Mouse (Mus musculus) brain, embryonic 18.5 days (tissue): ENCODE results near the gene Scube1.

Experiments used
- DNase-seq: peaks from one replicate; pipeline ENCODE4 v3.0.0-alpha.2; 2012; ENCODE audit warnings: low read depth, low spot score

The Scube1 gene

DNA sequence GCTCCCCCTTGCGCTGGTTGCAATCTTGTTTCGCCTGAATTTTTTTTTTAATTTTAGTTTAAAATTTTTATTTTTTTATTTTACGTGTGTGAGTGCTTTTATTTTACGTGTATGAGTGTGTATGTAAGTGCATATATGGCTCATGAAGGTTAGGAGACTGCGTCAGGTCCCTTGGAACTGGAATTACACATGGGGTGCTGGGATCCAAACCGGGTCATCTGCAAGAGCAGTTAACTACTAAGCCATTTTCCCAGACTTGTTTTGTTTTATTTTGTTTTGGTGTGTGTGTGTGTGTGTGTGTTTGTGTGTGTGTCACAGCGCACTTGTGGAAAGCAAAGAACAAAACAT lies 129.5 kb downstream of the Scube1 start:
- no peak for DNase-seq

DNA sequence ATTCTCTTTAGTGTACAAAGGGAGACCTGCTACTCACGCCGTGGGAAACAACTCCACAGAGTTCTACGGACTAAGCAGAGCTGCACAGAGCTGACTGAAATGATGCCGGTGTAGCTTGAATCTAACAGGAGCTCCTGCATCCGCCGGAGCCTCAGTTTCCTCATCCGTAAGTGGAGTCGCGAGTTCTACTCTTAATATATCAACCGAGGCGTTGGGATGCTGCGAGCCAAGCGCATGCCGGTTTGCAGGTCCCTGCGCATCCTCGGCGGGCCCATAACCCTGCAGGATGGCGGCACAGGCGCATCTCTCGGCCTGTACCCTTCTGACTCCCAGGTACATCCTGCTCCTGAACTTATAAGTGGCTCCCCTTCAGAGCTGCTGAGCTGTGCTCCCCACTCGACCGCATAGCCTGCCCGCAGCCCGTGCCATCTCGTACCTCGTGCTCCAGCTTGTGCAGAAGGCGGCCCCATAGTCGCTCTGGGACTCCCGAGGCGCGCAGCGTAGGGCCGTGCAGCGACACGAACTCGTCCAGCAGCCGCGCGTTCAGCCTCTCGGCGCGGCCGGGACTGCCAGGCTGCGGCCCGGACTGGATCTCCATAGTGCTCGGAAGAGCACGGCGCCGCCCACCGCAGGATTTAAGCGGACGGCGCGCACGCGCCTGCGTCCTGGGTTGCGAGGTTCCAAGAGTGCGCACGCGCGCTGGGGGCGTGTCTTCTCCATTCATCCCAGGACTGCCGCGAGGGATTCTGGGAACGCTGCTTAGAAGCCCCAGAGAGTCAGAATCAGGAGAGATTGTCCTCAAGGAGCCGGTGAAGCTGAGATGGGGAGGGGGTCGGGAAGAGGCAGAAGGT lies 130.1 kb downstream of the Scube1 start, which contains the start of gene Ttll12:
TSS of gene Ttll12 (minus strand) at position 645 of the 851 bp plus-strand sequence.
- DNase-seq = peak; percentile 95

DNA sequence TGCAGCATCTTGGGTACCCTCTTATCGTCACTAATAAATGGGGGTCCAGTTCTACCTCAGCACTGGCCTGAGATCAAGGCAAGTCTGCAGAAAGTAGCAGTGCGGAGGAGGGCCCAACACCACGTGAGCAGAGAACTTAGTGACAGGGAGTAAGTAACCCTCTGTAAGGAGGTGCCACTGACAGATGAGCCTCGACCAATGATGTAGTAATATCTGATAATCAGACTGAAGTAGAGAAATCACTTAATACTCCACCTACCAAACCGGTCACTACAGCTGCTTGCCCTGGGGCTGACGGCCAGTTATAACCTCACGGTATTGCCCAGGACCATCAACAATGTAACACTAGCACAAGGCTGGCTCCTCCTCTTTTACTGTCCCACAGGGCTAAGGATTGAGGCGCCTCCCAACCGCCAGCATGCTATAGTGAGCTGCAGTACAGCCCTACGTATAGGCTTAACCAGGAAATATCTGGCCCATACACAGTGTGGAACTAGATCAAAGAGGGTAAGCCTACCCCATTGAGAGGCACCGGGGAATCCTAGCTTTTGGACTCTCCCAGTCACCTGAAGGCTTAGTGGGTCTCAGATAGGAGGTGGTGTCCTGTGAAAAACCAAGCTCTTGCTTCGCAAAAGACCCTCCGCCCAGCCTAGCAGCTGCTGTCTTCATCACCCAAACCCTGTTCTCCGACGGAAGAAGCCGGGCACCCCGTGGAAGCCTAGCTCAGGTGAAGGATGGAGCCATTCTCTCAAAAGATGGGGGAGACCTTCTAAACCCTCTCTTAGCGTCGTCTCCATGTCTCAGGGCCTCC lies 130.9 kb downstream of the Scube1 start:
- no peak for DNase-seq

DNA sequence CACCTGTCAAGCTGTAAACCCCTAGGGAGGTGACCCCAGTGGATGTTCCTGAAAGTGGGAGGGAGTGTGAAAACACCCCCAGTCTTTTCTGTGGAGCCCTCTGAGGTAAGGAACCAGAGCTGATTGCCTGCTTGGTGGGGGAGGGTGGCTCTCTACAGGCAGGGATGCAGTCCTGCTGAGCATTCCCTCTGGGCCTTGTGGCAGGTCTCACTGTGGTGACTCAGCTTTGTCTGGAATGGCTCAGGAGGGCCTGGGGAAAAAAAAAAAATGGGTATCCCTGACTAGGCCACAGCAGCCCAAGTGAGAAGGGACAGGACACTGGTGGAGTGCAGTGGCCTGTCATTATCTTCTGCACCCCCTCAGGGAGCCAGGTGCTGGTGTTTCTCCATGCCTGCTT lies 131.6 kb downstream of the Scube1 start:
- no peak for DNase-seq

DNA sequence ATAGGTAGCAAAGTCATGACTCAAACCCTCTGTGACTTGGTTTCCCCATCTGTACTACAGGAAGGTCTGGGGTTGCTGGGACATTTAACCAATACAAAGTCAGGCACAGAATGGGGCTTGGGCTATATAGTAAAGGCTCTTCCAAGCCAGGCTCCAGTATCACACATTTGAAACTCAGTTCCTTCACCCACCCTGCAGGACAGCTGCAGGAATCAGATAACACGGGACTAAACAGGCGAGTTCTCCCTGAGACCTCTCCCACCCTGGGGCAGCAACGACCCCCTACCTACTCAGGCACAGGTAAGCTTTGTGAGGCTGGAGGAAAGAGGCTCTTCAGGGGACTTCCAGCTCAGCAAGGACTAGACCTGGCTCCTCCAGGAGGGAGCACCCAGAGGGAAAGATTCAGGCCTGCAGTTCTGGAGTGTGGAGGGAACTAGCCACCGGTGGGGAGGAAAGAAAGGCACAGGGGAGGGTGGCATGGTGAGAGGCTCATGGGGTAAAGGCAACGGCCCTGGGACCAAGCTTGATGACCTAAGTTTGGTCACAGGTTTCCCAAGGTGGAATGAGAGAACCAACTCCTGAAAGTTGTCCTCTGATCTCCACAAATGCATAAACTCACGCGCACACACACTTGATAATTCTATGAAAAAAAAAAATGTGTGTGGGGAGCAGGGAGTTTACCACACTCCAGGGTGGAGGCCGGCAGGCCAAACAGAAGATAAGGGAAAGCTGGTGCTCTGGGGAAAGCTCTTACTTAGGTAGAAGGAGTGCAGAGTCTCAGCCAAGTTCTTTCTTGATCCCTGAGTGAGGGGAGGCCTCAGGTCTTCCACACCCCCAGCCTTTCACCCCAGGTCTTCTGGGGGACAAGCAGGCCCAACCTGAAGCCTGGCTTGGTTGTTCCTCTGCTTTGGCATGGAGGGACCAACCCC lies 132.3 kb downstream of the Scube1 start:
- DNase-seq = no peak

DNA sequence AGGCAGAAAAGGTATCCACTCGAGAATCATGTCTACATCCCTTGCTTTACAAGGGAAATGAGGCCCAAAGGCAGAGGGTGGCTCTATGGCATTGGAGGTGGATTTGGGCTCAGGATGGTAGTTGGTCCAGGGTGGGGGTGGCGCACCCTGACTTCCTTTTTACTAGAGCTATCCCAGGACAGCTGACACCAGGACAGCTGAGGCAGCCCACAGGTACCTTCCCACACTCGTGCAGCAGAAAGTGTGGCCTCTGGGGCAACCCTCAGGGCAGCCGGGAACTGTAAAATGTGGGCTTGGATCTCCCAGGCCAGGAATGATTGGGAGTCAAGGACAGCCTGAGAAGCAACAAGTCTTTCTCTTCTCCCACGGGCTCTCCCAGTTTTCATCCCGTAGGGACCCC lies 133.1 kb downstream of the Scube1 start:
- no peak for DNase-seq

DNA sequence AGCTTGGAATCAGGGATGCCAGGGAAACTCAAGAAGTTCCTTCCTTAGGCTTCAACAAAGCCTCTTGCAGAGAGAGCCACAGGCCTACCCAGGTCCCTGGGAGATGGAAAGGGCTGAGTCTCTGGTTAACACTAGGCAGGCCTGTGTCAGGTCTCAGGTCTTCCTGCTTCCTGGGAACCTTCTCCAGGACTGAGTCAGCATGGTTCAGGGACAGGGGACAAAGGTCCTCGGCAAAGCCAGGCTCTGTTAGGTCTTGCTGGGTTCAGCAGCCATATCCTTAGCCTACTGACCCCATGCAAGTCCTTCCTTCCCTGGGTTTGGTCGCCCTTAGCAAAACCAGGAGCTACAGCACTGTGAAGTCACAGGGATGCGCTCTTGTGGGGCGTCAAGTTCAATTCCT lies 134.0 kb downstream of the Scube1 start:
- no peak for DNase-seq

DNA sequence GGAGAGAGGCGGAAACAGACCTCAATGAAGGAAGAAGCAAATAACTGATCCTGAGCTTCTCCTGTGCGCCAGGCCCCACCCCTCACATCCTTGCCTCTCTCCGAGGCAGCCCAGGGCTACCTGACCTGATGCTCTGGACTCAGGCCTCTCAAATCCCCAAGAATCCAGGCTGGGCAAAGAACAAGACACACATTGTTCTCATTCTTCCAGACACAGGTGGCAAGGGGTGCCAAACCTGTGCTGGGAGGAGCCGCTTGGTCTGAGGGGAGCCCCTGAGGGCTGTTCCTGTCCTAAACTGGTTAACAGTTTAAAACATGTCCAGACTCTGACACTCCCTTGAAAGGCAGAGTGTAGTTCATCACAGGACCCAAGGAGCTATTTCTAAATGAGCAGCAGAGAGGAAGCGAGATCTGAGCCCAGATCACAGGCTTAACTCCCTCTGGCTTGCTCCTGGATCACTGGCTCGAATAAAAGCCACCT lies 140.0 kb downstream of the Scube1 start:
- DNase-seq = no peak

DNA sequence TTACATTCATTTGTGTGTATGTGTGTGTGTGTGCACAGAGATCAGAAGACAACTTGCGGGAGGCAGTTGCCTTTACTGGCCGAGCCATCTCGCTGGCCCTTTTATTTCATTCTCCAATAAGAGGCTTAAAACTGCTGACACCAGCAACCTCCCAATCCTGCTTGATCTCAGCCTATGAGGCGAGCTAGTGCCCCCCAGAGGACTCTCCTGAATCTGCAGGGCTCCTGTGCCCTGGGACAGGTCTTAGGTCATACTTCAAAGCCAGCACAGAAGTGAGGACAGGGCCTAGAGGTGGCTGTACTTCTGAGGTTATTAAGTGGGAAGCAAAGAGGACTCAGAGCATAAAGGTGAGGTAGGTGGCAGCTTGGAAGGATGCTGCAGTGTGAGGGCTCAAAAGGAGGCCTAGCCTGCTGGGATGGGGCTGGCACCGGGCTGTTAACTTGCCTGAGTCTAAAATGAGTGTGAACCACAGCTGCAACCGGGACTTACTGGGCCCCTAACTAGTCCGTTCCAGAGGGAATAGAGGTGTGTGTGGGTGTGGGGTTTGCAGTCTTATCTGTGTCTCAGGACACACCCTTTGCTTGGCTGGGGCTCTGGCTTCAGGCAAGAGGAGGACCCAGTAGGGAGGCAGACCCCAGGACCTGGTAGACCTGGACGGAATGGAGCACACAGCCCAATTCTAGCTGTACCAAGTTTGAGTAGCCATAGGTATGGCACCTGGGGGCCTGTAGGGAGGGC lies 141.2 kb downstream of the Scube1 start:
- no peak for DNase-seq

DNA sequence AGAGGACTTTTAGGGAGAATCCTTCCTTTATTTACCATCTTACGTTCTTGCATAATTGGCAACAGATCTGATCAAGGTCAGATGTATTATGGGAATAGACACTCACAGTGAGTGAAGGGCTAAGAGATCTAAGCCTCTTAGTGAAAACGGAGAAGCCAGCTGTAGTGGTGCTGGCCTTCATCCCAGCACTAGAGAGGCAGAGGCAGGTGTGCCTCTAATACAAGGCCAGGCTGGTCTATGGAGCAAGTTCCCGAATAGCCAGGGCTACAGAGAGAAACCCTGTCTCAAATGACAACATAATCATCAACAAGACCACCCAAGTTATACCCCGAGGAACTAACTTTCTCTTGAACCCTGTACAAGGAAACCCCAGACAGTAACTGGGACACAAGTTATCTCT lies 141.9 kb downstream of the Scube1 start:
- no peak for DNase-seq

DNA sequence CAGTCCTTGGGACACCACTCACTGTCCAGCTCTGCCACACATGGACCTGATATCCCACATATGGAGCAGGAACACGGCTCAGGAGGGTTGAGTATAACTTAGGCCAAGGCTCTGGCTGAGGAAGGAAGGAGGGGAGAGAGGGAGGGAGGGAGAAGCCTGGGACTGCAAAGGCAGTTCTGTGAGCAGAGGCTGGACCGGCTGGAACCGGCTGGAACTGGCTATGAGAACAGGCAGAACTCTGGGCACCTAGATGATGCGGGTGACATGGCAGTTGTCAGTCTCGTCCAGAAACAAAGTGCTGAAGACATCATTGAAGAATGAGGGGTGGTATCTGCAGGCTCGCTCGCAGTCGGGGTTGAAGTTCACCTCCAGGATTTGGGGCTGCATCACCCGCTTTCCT lies 148.2 kb downstream of the Scube1 start:
- no peak for DNase-seq

DNA sequence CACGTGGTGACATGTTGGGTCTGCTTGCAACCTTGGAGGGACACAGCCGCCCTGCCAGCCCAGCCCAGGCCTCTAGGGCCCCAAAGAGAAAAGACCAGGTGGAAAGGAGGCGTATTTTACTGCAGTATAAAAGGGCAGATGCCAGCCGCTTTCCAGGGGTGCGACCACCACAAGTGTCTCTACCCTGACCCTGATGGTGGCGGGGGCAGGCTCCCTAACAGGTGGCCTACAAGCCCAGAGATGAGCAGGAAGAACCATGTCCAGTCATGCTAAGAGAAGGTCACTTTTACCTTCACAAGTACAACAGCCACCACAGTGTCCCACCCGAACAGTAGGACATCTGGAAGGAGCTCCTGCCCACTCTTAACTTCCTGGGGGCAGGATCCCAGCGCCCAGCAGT lies 149.3 kb downstream of the Scube1 start:
- DNase-seq = no peak

DNA sequence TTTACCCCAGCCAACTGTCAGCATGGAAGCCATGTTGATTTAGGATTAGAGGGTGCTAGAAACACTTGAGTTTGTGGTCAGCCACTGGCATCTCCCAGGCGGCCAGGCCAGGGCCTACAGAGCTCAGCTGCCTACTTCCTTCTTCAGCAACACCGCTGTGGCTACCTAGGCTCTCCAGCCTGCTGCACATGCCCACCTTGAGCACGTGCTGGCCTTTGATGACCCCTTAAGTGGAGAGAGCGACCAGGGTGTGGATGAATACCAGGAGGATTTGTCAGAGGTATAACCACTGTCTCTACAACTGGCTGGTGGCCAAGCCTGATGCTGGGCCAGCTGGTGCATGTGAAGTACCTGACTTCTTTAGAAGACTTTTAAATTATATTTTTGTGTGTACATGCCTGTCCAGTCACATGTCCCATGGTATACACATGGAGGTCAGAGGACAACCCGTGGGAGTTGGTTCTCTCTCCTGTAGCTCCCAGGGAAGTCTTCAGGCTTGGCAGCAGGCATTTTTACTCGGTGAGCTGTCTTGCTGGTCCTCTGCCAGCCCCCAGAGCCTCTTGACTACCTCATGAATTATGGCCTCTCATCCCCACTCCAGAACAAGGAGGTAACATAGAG lies 150.0 kb downstream of the Scube1 start:
- DNase-seq = no peak

DNA sequence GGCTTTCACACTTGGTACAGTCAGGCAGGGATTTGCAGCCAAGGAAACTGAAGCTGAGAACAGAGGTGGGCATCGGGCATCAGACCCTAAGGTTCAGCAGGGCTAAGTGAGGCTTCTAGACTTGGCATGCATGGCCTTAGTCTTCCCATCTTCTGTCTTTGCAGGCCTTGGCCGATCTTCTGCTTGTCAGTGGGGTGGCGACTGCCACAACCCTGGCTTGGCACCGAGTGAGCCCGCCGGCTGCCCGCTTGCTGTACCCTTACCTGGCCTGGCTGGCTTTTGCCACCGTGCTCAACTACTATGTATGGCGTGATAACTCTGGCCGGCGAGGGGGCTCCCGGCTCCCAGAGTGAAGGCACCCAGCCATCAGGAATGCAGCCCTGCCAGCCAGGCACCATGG lies 151.2 kb downstream of the Scube1 start:
- no peak for DNase-seq

DNA sequence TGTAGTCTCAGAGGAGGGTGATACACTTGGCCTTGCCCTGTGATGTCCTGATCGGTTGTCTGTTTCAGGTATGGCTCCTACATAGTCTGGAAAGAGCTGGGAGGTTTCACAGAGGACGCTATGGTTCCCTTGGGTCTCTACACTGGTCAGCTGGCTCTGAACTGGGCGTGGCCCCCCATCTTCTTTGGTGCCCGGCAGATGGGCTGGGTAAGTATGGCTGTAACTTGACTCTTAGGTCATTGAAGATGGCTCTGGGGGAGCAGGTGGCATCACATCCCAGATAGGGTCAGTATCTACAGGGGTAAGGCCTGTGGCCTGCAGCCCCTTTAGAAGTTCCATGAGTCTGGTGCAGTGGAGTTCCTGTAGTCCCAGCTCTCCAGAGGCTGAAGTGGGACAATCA lies 152.7 kb downstream of the Scube1 start:
- no peak for DNase-seq

DNA sequence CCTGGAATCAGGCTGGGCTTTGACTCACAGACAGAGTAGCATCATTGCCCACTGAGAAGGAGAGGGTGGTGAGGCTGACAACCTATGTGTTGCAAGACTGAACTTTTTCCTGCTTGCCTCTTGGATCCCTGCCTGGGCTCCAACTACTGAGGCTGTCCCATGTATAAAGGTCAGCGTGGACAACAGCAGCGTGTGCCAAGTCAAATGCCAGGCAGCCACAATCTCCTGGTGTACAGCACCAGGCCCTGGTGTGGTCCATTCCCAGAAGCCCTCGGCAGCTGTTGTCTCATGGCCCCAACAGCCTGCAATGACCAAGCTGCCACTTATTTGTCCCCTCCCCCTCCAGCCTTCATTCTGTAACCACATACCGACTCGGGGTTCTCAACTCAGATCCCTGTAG lies 153.2 kb downstream of the Scube1 start:
- DNase-seq = no peak

DNA sequence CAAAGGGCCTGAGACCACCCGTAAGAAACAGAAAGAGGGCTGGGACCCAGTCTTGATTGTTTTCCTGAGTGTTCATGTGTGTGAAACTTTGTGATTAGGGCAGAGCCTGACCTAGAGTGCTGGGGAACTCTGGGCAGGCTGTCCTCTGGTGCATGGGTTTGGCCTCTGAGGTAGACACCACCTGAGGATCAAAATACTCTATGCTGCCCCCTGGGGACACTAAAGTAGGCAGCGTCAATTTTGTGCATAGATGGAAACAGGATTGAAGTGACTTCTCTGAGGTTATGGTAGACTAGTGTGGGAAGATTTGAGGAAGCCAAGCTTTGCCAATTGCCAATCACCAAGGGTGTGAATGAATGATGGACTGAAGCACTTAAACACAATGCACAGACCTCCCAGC lies 154.2 kb downstream of the Scube1 start:
- no peak for DNase-seq

DNA sequence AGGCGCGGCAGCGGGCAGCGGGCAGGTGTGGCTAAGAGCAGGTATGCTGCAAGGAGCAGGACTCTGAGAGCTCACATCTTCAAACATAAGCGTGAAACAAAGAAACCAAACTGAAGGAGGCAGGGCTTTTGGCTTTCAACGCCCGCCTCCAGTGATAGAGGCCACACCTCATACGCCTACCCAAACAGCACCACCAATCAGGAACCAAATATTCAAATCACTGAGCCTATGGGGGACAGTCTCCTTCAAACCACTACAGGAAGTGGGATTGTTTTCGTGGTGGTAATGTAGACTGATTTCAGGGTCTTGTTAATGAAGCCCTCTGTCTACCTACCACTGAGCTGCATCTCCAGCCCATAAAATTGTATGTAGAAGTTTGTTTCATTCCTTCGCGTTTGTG lies 155.1 kb downstream of the Scube1 start:
- DNase-seq = no peak

DNA sequence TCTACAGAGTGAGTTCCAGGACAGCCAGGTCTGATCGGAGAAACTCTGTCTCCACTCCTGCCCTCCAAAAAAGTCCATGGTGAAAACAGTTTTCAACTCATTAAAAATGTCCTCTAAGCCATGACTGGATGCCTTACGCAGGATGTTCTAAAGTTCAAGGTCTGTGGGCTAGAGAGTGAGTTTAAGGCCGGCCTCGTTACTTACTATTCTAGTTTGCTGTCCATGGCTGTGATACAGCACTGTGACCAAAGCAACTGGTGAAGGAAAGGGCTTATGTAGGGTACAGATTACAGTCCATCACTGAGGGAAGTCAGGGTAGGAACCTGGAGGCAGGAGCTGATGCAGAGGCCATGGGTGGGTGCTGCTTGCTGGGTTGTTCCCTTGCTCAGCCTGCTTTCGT lies 156.3 kb downstream of the Scube1 start:
- DNase-seq = no peak

DNA sequence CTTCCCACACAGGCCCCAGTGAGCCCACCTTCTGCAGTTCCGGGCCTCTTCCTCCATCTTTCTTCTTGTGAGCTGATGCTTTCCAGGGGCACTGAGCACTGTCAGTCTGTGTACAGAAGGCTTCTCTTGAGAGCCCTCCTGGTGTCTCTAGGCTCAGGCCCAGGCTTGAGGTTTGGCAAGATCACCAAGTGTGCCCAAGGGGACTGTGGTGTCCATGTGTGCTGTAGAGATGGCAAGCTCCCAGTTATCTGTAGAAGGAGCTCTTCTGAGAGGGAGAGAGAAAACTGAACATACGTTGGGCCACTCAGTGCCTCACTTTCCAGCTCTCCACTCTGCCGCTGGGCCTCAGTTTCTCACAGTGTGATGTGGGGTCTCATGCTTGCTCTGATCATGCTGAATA lies 157.1 kb downstream of the Scube1 start:
- DNase-seq = no peak

DNA sequence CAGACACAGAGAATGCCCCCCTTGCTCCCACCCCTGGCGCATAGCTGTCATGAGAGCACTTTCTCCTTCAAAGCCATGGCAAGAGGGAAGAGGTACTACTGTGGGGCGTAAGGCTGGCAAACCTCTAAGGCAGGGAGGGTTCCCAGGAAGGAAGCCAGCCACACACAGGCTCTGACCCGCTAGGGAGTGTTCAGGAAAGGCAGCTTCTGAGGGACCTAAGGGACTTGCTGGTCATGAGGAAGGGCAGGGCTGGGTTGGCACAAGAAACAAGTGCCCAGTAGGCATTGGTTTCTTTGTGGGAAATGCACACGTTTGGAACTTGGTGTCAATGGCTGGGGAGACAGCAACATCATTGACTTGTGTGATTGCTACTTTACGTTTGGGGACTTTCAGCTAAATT lies 158.8 kb downstream of the Scube1 start:
- no peak for DNase-seq
